Mouse (Mus musculus) spleen, postnatal 14 days (tissue): ENCODE measurements around the gene 1810013L24Rik.
A peak's percentile ranks its signal among the peaks of the same experiment; 100 is the strongest.
"Not testable (repeated sequence)": the region's sequence is repeated elsewhere in the genome, so short reads cannot be mapped to it uniquely, and the experiment has no call there.

Experiments used
- DNase-seq, 2 experiments: peaks; one replicate each; pipeline ENCODE4 v3.0.0; 2021 to 2022; ENCODE audit warnings: low spot score in 2 of 2

The 1810013L24Rik gene

DNA sequence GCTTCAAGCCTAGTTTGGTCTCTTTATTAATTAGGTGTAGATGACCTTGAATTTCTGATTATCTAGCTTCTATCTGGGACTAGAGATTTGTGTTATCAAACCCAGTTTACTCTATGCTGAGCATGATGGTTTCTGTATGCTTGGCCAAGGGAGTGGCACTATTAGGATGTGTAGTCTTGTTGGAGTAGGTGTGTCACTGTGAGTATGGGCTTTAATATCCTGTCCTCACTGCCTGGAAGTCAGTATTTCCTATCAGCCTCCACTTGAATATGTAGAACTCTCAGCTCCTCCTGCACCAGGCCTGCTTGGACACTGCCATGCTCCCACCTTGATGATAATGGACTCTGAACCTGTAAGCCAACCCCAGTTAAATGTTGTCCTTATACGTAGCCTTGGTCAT lies 7.0 kb downstream of the 1810013L24Rik start:
- no peak for DNase-seq

DNA sequence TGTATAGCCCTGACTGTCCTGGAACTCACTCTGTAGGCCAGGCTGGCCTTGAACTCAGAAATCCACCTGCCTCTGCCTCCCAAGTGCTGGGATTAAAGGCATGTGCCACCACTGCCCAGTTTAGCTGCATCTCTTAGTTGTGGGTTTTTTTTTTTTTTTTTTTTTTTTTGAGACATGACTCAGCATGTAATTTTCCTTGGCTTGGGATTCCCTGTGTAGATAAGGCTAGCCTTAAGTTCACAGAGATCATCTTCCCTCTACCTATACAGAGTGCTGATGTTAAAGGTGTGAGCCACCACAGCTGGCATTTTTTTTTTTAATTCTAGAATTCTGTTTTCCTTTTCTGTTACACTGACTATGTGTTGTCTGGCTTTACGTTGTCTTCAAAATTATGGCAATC lies 7.7 kb downstream of the 1810013L24Rik start:
- DNase-seq: no peak

DNA sequence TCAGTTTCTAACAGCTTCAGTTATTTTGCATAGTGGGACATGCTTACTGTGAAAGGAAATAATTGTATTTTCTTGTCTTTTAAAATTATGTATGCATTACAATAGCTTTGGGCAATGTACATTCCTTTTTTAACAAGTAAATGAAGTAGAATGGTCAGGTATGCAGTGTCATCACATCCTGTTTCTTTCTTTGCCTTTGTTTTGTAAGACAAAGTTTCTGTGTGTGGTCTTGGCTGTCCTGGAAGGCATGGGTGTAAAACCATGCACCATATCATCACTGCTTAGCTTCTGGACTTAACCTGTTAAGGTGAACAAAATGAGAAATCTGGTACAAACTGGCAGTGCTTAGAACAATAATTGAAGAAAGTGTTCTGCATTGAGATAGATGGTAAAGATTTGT lies 9.0 kb downstream of the 1810013L24Rik start:
- no peak for DNase-seq

GRCm38 (mm10) chr16:8840557-8840956 lies 10.7 kb downstream of the 1810013L24Rik start:
- DNase-seq: no peak

GRCm38 (mm10) chr16:8842962-8843361 lies 13.1 kb downstream of the 1810013L24Rik start:
- DNase-seq: no peak

- no peak for DNase-seq
Observed at GRCm38 (mm10) chr16:8843580-8844175, 13.8 kb downstream of the 1810013L24Rik start.

GRCm38 (mm10) chr16:8845986-8846385 lies 16.1 kb downstream of the 1810013L24Rik start:
- DNase-seq: no peak

DNA sequence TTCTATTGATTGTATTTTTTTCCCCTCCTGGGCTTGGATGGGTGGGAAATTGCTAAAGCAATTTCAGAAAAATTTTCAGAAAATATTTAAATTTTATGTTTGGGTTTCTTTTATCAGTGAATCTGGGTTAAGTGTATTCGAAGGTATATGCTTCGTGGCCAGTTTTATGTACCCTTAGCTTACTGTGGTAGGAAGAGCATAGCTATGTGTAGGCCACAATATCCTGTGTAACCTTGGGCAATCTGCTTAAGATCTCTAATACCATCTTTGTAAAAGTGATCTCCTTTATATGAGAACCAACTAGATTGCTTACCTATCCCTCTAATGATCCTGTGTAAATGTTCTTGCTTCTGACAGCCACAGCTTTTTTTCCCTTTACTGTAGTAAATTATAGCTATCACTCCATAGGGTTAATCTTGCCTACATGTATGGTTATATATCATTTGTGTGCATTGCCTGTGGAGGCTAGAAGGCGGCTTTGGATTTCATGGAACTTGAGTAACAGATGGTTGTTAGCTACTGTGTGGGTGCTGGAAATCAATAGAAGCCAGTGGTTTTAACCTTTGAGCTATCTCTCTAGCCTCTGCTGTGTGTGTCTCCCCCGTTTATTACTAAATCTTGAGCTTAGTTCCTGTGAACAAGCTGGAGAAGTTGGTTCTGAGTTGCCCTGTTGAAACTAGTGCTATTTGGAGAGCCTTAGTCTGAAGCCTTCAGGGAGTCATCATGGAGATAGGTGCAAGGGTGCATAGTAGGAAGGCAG lies 18.6 kb downstream of the 1810013L24Rik start:
- no peak for DNase-seq

DNA sequence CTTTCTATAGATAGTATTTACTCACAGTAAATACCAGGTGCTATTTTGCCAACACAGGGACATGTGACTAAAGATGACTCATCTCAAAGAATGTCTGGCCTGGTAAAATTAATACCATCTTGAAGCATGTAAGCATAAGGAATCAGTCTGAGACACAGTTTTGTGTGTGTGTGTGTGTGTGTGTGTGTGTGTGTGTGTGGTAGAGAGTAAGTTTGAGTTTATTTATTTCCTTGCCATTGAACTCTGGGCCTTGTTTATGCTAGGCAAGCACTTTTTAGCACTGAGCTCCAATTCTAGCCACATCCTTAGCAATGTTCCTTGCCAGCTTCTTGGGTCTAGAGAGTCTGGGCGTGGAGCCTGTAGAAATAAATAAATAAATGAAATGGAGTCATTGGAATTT lies 20.0 kb downstream of the 1810013L24Rik start:
- DNase-seq: no peak

DNA sequence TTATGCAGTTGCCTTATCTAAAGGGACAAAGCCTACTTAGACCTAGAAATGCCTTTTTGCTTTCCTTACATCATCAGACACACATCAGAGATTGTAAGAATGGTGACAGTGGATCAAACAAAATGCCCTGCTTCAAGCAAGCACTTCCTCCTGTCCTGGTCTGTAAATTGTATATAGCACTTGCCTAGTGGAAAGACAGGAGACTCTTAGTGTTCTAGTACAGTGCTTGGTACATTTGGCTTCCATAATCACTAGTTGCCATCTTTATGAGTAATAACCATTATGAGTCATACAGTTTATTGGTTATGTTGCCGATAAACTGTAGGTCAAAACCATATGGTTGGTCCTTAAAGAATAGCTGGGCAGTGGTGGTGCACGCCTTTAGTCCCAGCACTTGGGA lies 25.2 kb downstream of the 1810013L24Rik start:
- no peak for DNase-seq

GRCm38 (mm10) chr16:8856820-8857219 lies 26.9 kb downstream of the 1810013L24Rik start:
- no peak for DNase-seq

GRCm38 (mm10) chr16:8862336-8862987 lies 32.6 kb downstream of the 1810013L24Rik start:
- no peak for DNase-seq

DNA sequence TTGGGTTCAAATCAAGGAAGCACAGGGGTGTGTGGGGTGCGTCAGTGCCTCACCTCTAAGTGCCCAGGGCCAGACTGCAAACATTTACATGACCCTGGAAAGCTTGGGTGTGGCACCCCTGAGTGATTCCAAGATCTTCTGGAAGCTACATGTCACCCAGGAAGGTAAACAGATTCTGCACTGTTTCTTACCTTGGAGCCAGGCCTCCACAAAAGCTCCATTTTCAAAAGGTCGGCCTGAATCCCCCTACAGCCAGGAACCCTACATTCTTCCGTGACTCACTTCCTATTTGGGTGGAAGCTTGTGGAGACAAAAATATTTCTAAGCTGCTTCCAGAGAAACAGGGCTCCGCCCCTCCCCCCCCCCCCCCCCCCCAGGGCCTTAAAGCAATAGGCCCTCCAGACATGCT lies 34.3 kb downstream of the 1810013L24Rik start:
- DNase-seq: no peak

DNA sequence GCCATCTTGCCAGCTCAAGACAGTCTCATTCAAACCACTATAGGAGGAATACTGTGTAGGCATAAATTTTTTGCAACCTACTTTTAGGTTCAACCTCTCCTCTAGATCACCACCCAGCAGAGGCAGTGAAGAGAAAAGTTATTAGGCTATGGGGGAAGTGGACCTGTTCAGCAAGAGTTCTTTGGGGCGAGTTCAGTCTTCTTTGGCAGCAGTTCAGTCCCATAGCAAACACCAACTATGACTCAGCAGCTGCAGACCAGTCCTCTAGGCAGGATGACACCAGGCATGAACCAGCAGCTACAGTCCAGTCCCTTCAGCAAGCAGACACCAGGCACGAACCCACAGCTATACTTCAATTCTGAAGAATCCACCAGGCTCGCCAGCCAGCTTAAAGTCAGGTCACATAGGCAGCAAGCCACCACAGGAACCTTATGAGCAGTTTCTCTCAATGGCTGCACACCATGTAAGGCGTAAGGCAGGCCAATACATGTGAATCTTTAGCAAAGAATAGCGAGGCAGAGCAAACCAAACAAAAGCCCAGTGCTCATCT lies 37.6 kb downstream of the 1810013L24Rik start:
- no peak for DNase-seq

DNA sequence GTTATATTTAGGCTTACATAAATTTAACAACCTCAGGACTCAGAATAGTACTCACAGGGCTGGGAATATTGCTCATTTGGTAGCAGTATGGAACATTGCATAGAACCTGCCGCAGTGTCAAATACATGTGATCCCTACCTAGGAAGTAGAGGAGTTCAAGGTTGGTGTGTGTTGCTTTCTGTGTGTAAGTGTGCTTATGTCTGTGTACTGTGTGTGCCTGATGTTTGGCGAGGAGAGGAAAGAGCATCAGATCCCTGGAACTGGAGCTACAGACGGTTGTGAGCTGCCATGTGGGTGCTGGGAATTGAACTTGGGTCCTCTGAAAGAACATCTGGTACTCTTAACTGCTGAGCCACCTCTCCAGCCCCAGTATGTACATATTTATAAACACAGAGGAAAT lies 38.6 kb downstream of the 1810013L24Rik start:
- no peak for DNase-seq

- DNase-seq: peak; percentile 30 to 54
Observed at GRCm38 (mm10) chr16:8869715-8870114, 39.8 kb downstream of the 1810013L24Rik start.

- DNase-seq: no peak
Observed at GRCm38 (mm10) chr16:8871376-8871775, 41.5 kb downstream of the 1810013L24Rik start.

GRCm38 (mm10) chr16:8872019-8872418 lies 42.1 kb downstream of the 1810013L24Rik start:
- DNase-seq: no peak

DNA sequence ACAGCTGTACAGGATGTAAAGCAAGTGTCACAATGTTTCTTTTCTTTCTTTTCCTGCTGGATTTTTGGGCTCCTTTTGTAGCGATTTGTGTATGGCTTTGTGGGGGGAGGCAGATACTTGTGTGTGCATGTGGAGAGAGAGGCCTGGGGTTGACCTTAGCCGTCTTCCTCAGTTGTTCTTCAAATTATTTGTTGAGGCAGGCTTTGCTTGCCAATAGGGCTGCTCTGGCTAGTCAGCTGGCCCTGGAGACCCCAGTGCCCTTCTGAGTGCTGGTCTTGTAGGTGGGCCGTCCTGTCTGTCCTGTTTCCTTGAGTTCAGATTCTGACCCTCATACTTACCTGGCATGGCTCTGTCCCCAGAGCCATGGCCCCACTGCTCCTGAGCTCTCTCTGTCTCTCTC lies 42.6 kb downstream of the 1810013L24Rik start:
- DNase-seq: no peak

DNA sequence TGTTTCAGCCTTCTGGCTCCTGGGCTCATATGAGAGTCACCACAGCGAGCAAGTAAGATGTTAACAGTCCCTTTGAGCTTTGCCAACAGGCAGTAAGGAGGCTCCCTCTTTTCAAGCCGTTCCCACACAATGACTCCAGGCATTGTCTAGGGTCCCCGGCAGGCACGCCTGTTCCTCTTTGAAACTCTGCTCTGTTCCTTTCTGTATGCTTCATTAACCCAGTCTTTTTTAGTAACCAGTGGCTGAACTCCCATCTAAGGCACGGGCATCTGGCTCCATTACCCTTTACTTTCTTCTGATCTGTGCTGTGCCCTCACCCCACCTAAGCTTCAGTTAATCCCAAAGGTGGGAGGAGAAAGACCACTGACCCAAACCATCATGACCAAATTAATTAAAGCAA lies 50.2 kb downstream of the 1810013L24Rik start:
- DNase-seq: no peak

GRCm38 (mm10) chr16:8883674-8884241 lies 53.9 kb downstream of the 1810013L24Rik start:
- peak; percentile 47 to 71 for DNase-seq

DNA sequence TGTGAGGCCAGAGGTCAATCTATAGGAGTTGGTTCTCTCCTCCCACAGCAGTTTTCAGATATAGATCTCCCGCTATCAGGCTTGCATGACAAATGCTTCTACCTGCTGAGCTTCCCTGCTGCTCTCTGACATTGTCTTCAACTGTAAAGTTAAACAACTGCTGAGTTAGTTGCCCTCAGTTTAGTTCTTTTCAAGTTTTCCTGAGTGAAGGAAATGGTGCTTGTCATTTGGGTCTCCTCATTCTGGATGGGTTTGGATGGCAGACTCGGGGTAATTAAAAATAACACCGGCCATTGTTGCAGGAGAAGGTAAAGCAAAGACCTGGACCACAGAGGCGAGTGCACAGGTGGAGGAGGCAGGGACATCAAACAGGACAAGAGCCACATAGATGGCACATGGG lies 64.3 kb downstream of the 1810013L24Rik start:
- DNase-seq: not testable (repeated sequence)
